9 mouse cellular contexts compared by ENCODE assay signal in genomic region chr4:150566193-150566592, GRCm38 (mm10).
DNase-seq lines count a peak whose midpoint lies in the region; ATAC-seq lines count a peak whose summit lies in the region.
"Had no signal": no experiment of that assay in that cellular context is flagged by ENCODE, and none has a peak within 500 bp of the region (broad histone marks: within the 10 kb centered on the region; RNA-seq: fewer than 3 reads in every experiment).

No protein-coding gene starts in this region.

- H3K36me3 ChIP-seq in hindbrain, embryonic 10.5 days: peaks cover 5% of the 10 kb centered on the region
- no peaks in the 10 kb centered on the region for H3K36me3 ChIP-seq in hindbrain, embryonic 16.5 days (ENCODE audit: control insufficient read depth, insufficient read depth, low read length)

- ATAC-seq in hindbrain, embryonic 16.5 days: no peak
- peak; percentile 78 for ATAC-seq in neutrophil, adult 5-6 weeks (ENCODE audit: extremely low read depth, insufficient number of reproducible peaks, low FRiP score, poor library complexity, severe bottlenecking)

- no peaks in the 10 kb centered on the region for H3K9me3 ChIP-seq in hindbrain, embryonic 10.5 days
- no peaks in the 10 kb centered on the region for H3K9me3 ChIP-seq in hindbrain, embryonic 16.5 days (ENCODE audit: control insufficient read depth, low read length)

- peak overlapping the region; percentile 9; the same call in 1 of the 2 replicates for H3K27ac ChIP-seq in hindbrain, embryonic 10.5 days
- no peak overlapping the region for H3K27ac ChIP-seq in hindbrain, embryonic 16.5 days (ENCODE audit: low read depth, low read length)
- H3K27ac ChIP-seq: heart, adult 2 months had no signal

- H3K9ac ChIP-seq in hindbrain, embryonic 16.5 days (ENCODE audit: low read depth, low read length): no peak overlapping the region

- no peak overlapping the region for H3K4me2 ChIP-seq in hindbrain, embryonic 16.5 days (ENCODE audit: low read length)

- WGBS in hindbrain, embryonic 10.5 days: 86% methylated on average over 6 of the region's 6 CpGs
- 83% methylated on average over 6 of the region's 6 CpGs for WGBS in hindbrain, embryonic 16.5 days

- H3K27me3 ChIP-seq in hindbrain, embryonic 10.5 days (ENCODE audit: insufficient read depth, poor library complexity, severe bottlenecking): no peaks in the 10 kb centered on the region
- H3K27me3 ChIP-seq in hindbrain, embryonic 16.5 days (replicated peaks; ENCODE audit: control insufficient read depth, insufficient read depth, low read length): no peaks in the 10 kb centered on the region

- no peak for DNase-seq in hindbrain, embryonic 10.5 days (ENCODE audit: low spot score)
- peak; percentile 77 for DNase-seq in CD4-positive, CD25-positive, alpha-beta regulatory T cell, adult 2 months (ENCODE audit: low read depth, low spot score)
- peak; percentile 79 for DNase-seq in induced T-regulatory cell, adult 2 months (ENCODE audit: low read depth)
- no peak for DNase-seq in embryo, embryonic 10 days (ENCODE audit: low spot score)
- no peak for DNase-seq in cerebellum, adult 18-20 months
- no peak for DNase-seq in right cerebral cortex, postnatal 14 days

- no peak overlapping the region for H3K4me3 ChIP-seq in hindbrain, embryonic 10.5 days
- H3K4me3 ChIP-seq in hindbrain, embryonic 16.5 days (ENCODE audit: low read length): no peak overlapping the region
- H3K4me3 ChIP-seq: heart, adult 2 months had no signal

- H3K4me1 ChIP-seq in hindbrain, embryonic 10.5 days (replicated peaks): peaks cover 53% of the 10 kb centered on the region
- peaks cover 31% of the 10 kb centered on the region for H3K4me1 ChIP-seq in hindbrain, embryonic 16.5 days (ENCODE audit: control insufficient read depth, insufficient read depth, low read depth, low read length)

Comparison
In these comparisons a context has a peak if more than half of its experiments do, and no peak if none do; other contexts are left out.
1. DNase-seq: peak in CD4-positive, CD25-positive, alpha-beta regulatory T cell, adult 2 months (single experiment) and induced T-regulatory cell, adult 2 months (single experiment); none in hindbrain, embryonic 10.5 days (single experiment), embryo, embryonic 10 days (single experiment), cerebellum, adult 18-20 months (0 of 2) and right cerebral cortex, postnatal 14 days (single experiment).